Mouse (Mus musculus) intestine, postnatal 0 days (tissue): ENCODE data around the gene Zfp941. TPM values are rescaled to one million over a fixed set of nuclear protein-coding genes. Genes with fewer than 3 reads are reported as not detected.
A peak's percentile ranks its signal among the peaks of the same experiment; 100 is the strongest.

Source experiments
- ATAC-seq: fragments of 200-750 bp; cut with Nextera tagmentation; 2 replicates; pipeline ENCODE4 v1.8.0; 2017; ENCODE audit warnings: mild to moderate bottlenecking, moderate TSS enrichment, moderate library complexity
- H3K27ac ChIP-seq: fragments of 300-500 bp; sonication (generic); 2 replicates; pipeline ENCODE4 v1.5.1; 2014; ENCODE audit warnings: mild to moderate bottlenecking, low read depth, low read length, moderate library complexity
- H3K27me3 ChIP-seq: fragments of 300-500 bp; sonication (generic); replicated peaks from 2 replicates; pipeline ENCODE4 v1.6.1; 2014; ENCODE audit warnings: low read length, mixed read lengths; ENCODE audit not compliant: control insufficient read depth, insufficient read depth
- H3K36me3 ChIP-seq: fragments of 300-500 bp; sonication (generic); 2 replicates; pipeline ENCODE4 v1.6.1; 2014; ENCODE audit warnings: mild to moderate bottlenecking, moderate library complexity; ENCODE audit not compliant: control insufficient read depth, insufficient read depth
- H3K4me1 ChIP-seq: fragments of 300-500 bp; sonication (generic); replicated peaks from 2 replicates; pipeline ENCODE4 v1.6.1; 2014; ENCODE audit warnings: antibody characterized with exemption, low read length, mixed read lengths; ENCODE audit not compliant: control insufficient read depth, insufficient read depth
- H3K4me2 ChIP-seq: fragments of 300-500 bp; sonication (generic); replicated peaks from 2 replicates; pipeline ENCODE4 v1.6.1; 2014; ENCODE audit warnings: low read depth, mild to moderate bottlenecking, moderate library complexity
- H3K4me3 ChIP-seq: fragments of 300-500 bp; sonication (generic); 2 replicates; pipeline ENCODE4 v1.5.1; 2014; ENCODE audit warnings: low read depth, low read length
- H3K9ac ChIP-seq: fragments of 300-500 bp; sonication (generic); 2 replicates; pipeline ENCODE4 v1.6.1; 2014; ENCODE audit warnings: mild to moderate bottlenecking, low read depth, low read length
- H3K9me3 ChIP-seq: fragments of 300-500 bp; sonication (generic); 2 replicates; pipeline ENCODE4 v1.6.1; 2016; ENCODE audit warnings: mixed run types; ENCODE audit not compliant: control insufficient read depth
- CTCF ChIP-seq: sonication (generic); IDR thresholded peaks from 2 replicates; pipeline ENCODE4 v1.5.1; 2016; ENCODE audit warnings: low read depth, mild to moderate bottlenecking, control low read depth, antibody characterized with exemption, moderate library complexity
- WGBS: fragments of 180-500 bp; shearing (Covaris S2); extraction: QIAGEN DNeasy Blood & Tissue Kit; methylation state at CpG from one replicate; pipeline ENCODE4 v1.1.7; 2014; 5-methylcytosine and 5-hydroxymethylcytosine counted together
- polyA plus RNA-seq: library from polyadenylated mRNA; unstranded; fragments of >200 nt; fragmentation: Nextera tagmentation; extraction: Ambion mirVana; gene quantifications from 2 replicates; pipeline ENCODE4 v1.2.1, GENCODE M21; 2015

Zfp941 gene
- 0.59 and 0.76 TPM in 2 replicates for polyA plus RNA-seq

GRCm38 (mm10) chr7:140821653-140822329 lies at the start of gene Zfp941:
Gene Zfp941, minus strand, starts transcription at chr7:140822178.
- no peak for TF ChIP-seq CTCF
- no peaks in the 10 kb centered on the region for H3K36me3 ChIP-seq
- 0 out of 2 replicates have a peak, but pooled peaks cover 5% of the 10 kb centered on the region for H3K27me3 ChIP-seq
- H3K9me3 ChIP-seq, result no peaks in the 10 kb centered on the region
- ATAC-seq, result peak; percentile 57
- WGBS, result 5% methylated on average over 21 of the region's 21 CpGs
- H3K4me1 ChIP-seq, result no peaks in the 10 kb centered on the region
- H3K4me3 ChIP-seq, result peak within 1 kb of the TSS; percentile 29
- H3K27ac ChIP-seq, result no peak within 1 kb of the TSS
- H3K4me2 ChIP-seq, result peak within 1 kb of the TSS; percentile 65
- H3K9ac ChIP-seq, result no peak within 1 kb of the TSS; the same call in 1 of the 2 replicates

- H3K4me3 ChIP-seq, result no peak overlapping the region
- H3K4me2 ChIP-seq, result no peak overlapping the region
- peaks cover 49% of the 10 kb centered on the region for H3K36me3 ChIP-seq
- ATAC-seq, result no peak
- H3K4me1 ChIP-seq, result no peaks in the 10 kb centered on the region
- H3K9me3 ChIP-seq, result no peaks in the 10 kb centered on the region
- no peaks in the 10 kb centered on the region for H3K27me3 ChIP-seq
- no peak for TF ChIP-seq CTCF
- H3K9ac ChIP-seq, result no peak overlapping the region
- no peak overlapping the region for H3K27ac ChIP-seq
- 92% methylated on average over 12 of the region's 12 CpGs for WGBS
Observed at GRCm38 (mm10) chr7:140864761-140865160, 42.8 kb upstream of the Zfp941 start.

DNA sequence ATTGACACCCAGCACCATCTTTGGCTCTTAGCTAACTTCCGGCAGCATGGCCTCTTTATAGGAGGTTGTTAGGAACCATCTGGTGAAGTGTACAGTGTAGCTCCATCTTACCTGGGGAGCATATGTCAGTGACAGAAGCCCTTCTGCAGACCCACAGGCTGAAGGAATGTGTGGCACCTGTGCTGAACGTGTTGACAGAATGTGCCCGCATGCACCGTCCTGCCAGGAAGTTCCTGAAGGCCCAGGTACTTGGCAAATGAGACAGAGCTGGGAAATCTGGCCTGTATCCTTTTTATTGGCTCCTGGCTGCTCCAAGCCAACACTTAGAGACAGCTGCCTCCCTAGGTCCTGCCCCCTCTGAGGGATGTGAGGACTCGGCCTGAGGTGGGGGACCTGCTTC lies 38.8 kb upstream of the Zfp941 start:
- peaks cover 46% of the 10 kb centered on the region for H3K36me3 ChIP-seq
- H3K4me1 ChIP-seq, result 0 out of 2 replicates have a peak, but pooled peaks cover 4% of the 10 kb centered on the region
- TF ChIP-seq CTCF, result no peak
- H3K9ac ChIP-seq, result no peak overlapping the region
- H3K27me3 ChIP-seq, result no peaks in the 10 kb centered on the region
- 84% methylated on average over 5 of the region's 5 CpGs for WGBS
- H3K9me3 ChIP-seq, result no peaks in the 10 kb centered on the region
- no peak overlapping the region for H3K4me3 ChIP-seq
- no peak overlapping the region for H3K4me2 ChIP-seq
- no peak for ATAC-seq
- no peak overlapping the region for H3K27ac ChIP-seq

DNA sequence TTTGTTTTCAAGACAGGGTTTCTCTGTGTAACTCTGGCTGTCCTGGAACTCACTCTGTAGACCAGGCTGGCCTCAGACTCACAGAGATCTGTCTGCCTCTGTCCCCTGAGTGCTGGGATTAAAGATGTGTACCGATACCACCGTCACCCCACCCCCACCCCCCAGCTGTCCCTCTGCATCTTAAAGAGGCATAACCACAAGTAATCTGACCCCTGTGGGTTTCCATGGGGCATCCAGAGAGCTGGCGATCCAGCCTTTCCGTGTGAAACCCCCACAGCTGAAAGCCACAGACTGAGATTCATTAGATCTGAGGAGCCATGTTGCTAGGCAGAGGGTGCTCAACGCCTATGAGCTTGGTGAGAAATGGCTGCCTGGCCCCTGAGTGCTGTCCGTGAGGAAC lies 38.0 kb upstream of the Zfp941 start:
- Histone ChIP-seq H3K4me2 (no peak overlapping the region), H3K9me3 (no peaks in the 10 kb centered on the region), H3K9ac (no peak overlapping the region), H3K27me3 (no peaks in the 10 kb centered on the region), H3K36me3 (peaks cover 46% of the 10 kb centered on the region), H3K4me1 (0 out of 2 replicates have a peak, but pooled peaks cover 8% of the 10 kb centered on the region), H3K27ac (no peak overlapping the region), H3K4me3 (no peak overlapping the region)
- WGBS, result 85% methylated on average over 6 of the region's 6 CpGs
- no peak for TF ChIP-seq CTCF
- ATAC-seq, result no peak

DNA sequence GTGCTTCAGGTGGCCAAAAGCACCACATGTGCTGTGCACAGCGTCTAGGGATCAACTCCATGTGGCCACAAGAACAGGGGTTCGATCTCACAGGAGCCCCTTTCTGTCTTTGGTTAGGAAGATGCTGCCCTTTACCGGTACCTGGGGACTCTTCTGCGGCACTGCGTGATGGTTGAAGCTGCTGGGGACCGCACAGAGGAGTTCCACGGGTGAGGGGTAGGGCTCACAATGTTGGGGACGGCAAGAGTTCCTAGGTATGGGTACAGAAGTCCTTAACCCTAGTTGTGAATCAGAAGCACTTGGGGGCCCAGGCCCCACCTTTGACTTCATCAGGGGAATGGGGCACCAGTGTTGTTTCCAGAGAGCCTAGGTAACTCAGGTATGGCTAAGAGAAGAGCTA lies 36.8 kb upstream of the Zfp941 start:
- no peak for ATAC-seq
- Histone ChIP-seq H3K27ac (no peak overlapping the region), H3K4me1 (0 out of 2 replicates have a peak, but pooled peaks cover 8% of the 10 kb centered on the region), H3K9me3 (no peaks in the 10 kb centered on the region), H3K36me3 (peaks cover 45% of the 10 kb centered on the region), H3K9ac (no peak overlapping the region), H3K4me2 (peak overlapping the region; percentile 92), H3K27me3 (no peaks in the 10 kb centered on the region), H3K4me3 (no peak overlapping the region)
- WGBS, result 96% methylated on average over 8 of the region's 8 CpGs
- TF ChIP-seq CTCF, result no peak

GRCm38 (mm10) chr7:140857550-140858505 lies 35.9 kb upstream of the Zfp941 start, which contains the start of gene Bet1l:
Gene Bet1l, minus strand, starts transcription at chr7:140857577.
- peak; percentile 9 for ATAC-seq
- TF ChIP-seq CTCF, result no peak
- H3K4me2 ChIP-seq, result peak within 1 kb of the TSS; percentile 92
- 0 out of 2 replicates have a peak, but pooled peaks cover 8% of the 10 kb centered on the region for H3K4me1 ChIP-seq
- H3K4me3 ChIP-seq, result peak within 1 kb of the TSS; percentile 80
- no peaks in the 10 kb centered on the region for H3K27me3 ChIP-seq
- peaks cover 51% of the 10 kb centered on the region for H3K36me3 ChIP-seq
- H3K9me3 ChIP-seq, result no peaks in the 10 kb centered on the region
- WGBS, result 26% methylated on average over 40 of the region's 40 CpGs
- peak within 1 kb of the TSS; percentile 87 for H3K9ac ChIP-seq
- peak within 1 kb of the TSS; percentile 98 for H3K27ac ChIP-seq
